Mouse (Mus musculus): ENCODE data around the gene Dnmt3l. TPM values are rescaled to one million over a fixed set of nuclear protein-coding genes. Genes with fewer than 3 reads are reported as not detected.

Gene Dnmt3l
- total and polyA plus RNA-seq, 3 experiments: 0.10 to 0.21 TPM; not detected in 1

- Histone ChIP-seq H3K9ac (ENCODE audit: low read depth, low read length) (no peak overlapping the region), H3K79me2 (replicated peaks; ENCODE audit: control insufficient read depth, insufficient read depth, low read length) (no peaks in the 10 kb centered on the region), H3K36me3 (ENCODE audit: control insufficient read depth, insufficient read depth, low read length) (no peaks in the 10 kb centered on the region), H3K4me3 (no peak overlapping the region), H3K4me1 (ENCODE audit: control insufficient read depth, insufficient read depth, low read length) (peaks cover 4% of the 10 kb centered on the region), H3K27ac (no peak overlapping the region), H3K27me3 (ENCODE audit: control insufficient read depth, insufficient read depth, low read length) (no peaks in the 10 kb centered on the region)
- 57% methylated on average over 12 of the region's 12 CpGs for WGBS
- DNase-seq: peak; percentile 27 to 40
- TF ChIP-seq POLR2A (IDR thresholded peaks at IDR 0.05; ENCODE audit: insufficient read depth, low read depth, low read length) (no peak), EP300 (IDR thresholded peaks at IDR 0.05; ENCODE audit: insufficient read depth, low read depth, low read length) (no peak), CTCF (IDR thresholded peaks at IDR 0.05) (no peak)
- intact Hi-C loops (cut with DNase I): no loop called here
These were observed 63.8 kb downstream of the Dnmt3l start for GRCm38 (mm10) chr10:78105548-78105947.

Other genes with a start within 250 kb of the Dnmt3l start
- gene Gm9639, start 246.9 kb upstream of the Dnmt3l start, total RNA-seq (2021): not detected
- not detected in 2 replicates for gene Gm9639, start 246.9 kb upstream of the Dnmt3l start, polyA plus RNA-seq (2012; rRNA removed)
- gene Gm19668, start 242.8 kb upstream of the Dnmt3l start, total RNA-seq (2021): not detected
- gene Gm19668, start 242.8 kb upstream of the Dnmt3l start, polyA plus RNA-seq (2012; rRNA removed): not detected in 2 replicates
- gene Gm9507, start 230.1 kb upstream of the Dnmt3l start, total RNA-seq (2021): not detected
- not detected in 2 replicates for gene Gm9507, start 230.1 kb upstream of the Dnmt3l start, polyA plus RNA-seq (2012; rRNA removed)
- gene Gm2696, start 227.3 kb upstream of the Dnmt3l start, total RNA-seq (2021): not detected
- gene Gm2696, start 227.3 kb upstream of the Dnmt3l start, polyA plus RNA-seq (2012; rRNA removed): not detected in 2 replicates
- not detected for gene Krtap10-4, start 214.9 kb upstream of the Dnmt3l start, total RNA-seq (2021)
- gene Krtap10-4, start 214.9 kb upstream of the Dnmt3l start, polyA plus RNA-seq (2012; rRNA removed): not detected in 2 replicates
- not detected for gene Krtap10-10, start 206.0 kb upstream of the Dnmt3l start, total RNA-seq (2021)
- gene Krtap10-10, start 206.0 kb upstream of the Dnmt3l start, polyA plus RNA-seq (2012; rRNA removed): not detected in 2 replicates
- not detected for gene Gm36176, start 195.1 kb upstream of the Dnmt3l start, total RNA-seq (2021)
- gene Gm36176, start 195.1 kb upstream of the Dnmt3l start, polyA plus RNA-seq (2012; rRNA removed): not detected in 2 replicates
- gene Gm10318, start 189.1 kb upstream of the Dnmt3l start, total RNA-seq (2021): not detected
- gene Gm10318, start 189.1 kb upstream of the Dnmt3l start, polyA plus RNA-seq (2012; rRNA removed): not detected in 2 replicates
- gene Gm3285, start 180.0 kb upstream of the Dnmt3l start, total RNA-seq (2021): not detected
- not detected in 2 replicates for gene Gm3285, start 180.0 kb upstream of the Dnmt3l start, polyA plus RNA-seq (2012; rRNA removed)
- under 1 TPM; 0.57 to 0.86 TPM for gene Lrrc3, start 139.4 kb upstream of the Dnmt3l start, total RNA-seq (2021)
- gene Lrrc3, start 139.4 kb upstream of the Dnmt3l start, polyA plus RNA-seq (2012; rRNA removed): 0.62 and 0.85 TPM in 2 replicates
- under 1 TPM; 0.75 to 0.78 TPM for gene Trpm2, start 71.4 kb upstream of the Dnmt3l start, total RNA-seq (2021)
- gene Trpm2, start 71.4 kb upstream of the Dnmt3l start, polyA plus RNA-seq (2012; rRNA removed): 0.53 and 0.55 TPM in 2 replicates
- gene 1810043G02Rik, start 63.4 kb upstream of the Dnmt3l start, total RNA-seq (2021): 10 to 100 TPM in 1 of 2 experiments, 1 to 10 TPM in 1; 8.9 to 10.7 TPM
- 21.7 and 24.9 TPM in 2 replicates for gene 1810043G02Rik, start 63.4 kb upstream of the Dnmt3l start, polyA plus RNA-seq (2012; rRNA removed)
- gene Pfkl, start 31.9 kb upstream of the Dnmt3l start, total RNA-seq (2021): 100 to 1,000 TPM; 109 to 115 TPM
- gene Pfkl, start 31.9 kb upstream of the Dnmt3l start, polyA plus RNA-seq (2012; rRNA removed): 101 and 156 TPM in 2 replicates
- not detected for gene Aire, start 1.7 kb downstream of the Dnmt3l start, total RNA-seq (2021)
- gene Aire, start 1.7 kb downstream of the Dnmt3l start, polyA plus RNA-seq (2012; rRNA removed): 0.10 TPM in 1 of 2 replicates, not detected in the other
- 1 to 10 TPM; 5.8 to 7.6 TPM for gene Icosl, start 27.4 kb downstream of the Dnmt3l start, total RNA-seq (2021)
- gene Icosl, start 27.4 kb downstream of the Dnmt3l start, polyA plus RNA-seq (2012; rRNA removed): 8.4 and 9.2 TPM in 2 replicates
- gene D10Jhu81e, start 127.8 kb downstream of the Dnmt3l start, total RNA-seq (2021): 100 to 1,000 TPM; 552 to 639 TPM
- 393 and 410 TPM in 2 replicates for gene D10Jhu81e, start 127.8 kb downstream of the Dnmt3l start, polyA plus RNA-seq (2012; rRNA removed)
- gene Pwp2, start 143.2 kb downstream of the Dnmt3l start, total RNA-seq (2021): 10 to 100 TPM; 10.0 to 10.8 TPM
- 7.8 and 10.5 TPM in 2 replicates for gene Pwp2, start 143.2 kb downstream of the Dnmt3l start, polyA plus RNA-seq (2012; rRNA removed)
- 10 to 100 TPM; 43.8 to 52.9 TPM for gene Trappc10, start 202.7 kb downstream of the Dnmt3l start, total RNA-seq (2021)
- gene Trappc10, start 202.7 kb downstream of the Dnmt3l start, polyA plus RNA-seq (2012; rRNA removed): 37.4 and 51.5 TPM in 2 replicates